Mouse (Mus musculus) neural tube, embryonic 14.5 days (tissue): ENCODE measurements around the gene Mrpl40. TPM values are rescaled to one million over a fixed set of nuclear protein-coding genes. Genes with fewer than 3 reads are reported as not detected.
"Not testable (repeated sequence)": the region's sequence is repeated elsewhere in the genome, so short reads cannot be mapped to it uniquely, and the experiment has no call there.

Source experiments
- ATAC-seq: fragments of 200-750 bp; cut with Nextera tagmentation; 2 replicates; pipeline ENCODE4 v1.8.0; 2017; ENCODE audit warnings: low read depth, mild to moderate bottlenecking, moderate TSS enrichment, moderate library complexity
- H3K27ac ChIP-seq: fragments of 300-500 bp; sonication (generic); 2 replicates; pipeline ENCODE4 v1.5.1; 2014; ENCODE audit warnings: low read depth, mild to moderate bottlenecking, control low read depth, low read length, moderate library complexity, mixed read lengths
- H3K27me3 ChIP-seq: fragments of 300-500 bp; sonication (generic); 2 replicates; pipeline ENCODE4 v1.6.1; 2014; ENCODE audit warnings: low read length; ENCODE audit not compliant: control insufficient read depth, insufficient read depth
- H3K36me3 ChIP-seq: fragments of 300-500 bp; sonication (generic); 2 replicates; pipeline ENCODE4 v1.6.1; 2014; ENCODE audit warnings: low read length, mixed read lengths; ENCODE audit not compliant: control insufficient read depth, insufficient read depth
- H3K4me1 ChIP-seq: fragments of 300-500 bp; sonication (generic); 2 replicates; pipeline ENCODE4 v1.6.1; 2014; ENCODE audit warnings: low read length; ENCODE audit not compliant: control insufficient read depth, insufficient read depth
- H3K4me2 ChIP-seq: fragments of 300-500 bp; sonication (generic); 2 replicates; pipeline ENCODE4 v1.6.1; 2014; ENCODE audit warnings: mild to moderate bottlenecking, low read depth, low read length, control low read depth
- H3K4me3 ChIP-seq: fragments of 300-500 bp; sonication (generic); 2 replicates; pipeline ENCODE4 v1.5.1; 2014; ENCODE audit warnings: low read depth, low read length, control low read depth, mixed read lengths
- H3K9ac ChIP-seq: fragments of 300-500 bp; sonication (generic); replicated peaks from 2 replicates; pipeline ENCODE4 v1.6.1; 2014; ENCODE audit warnings: low read depth, mild to moderate bottlenecking, control low read depth, low read length, mixed read lengths
- H3K9me3 ChIP-seq: fragments of 300-500 bp; sonication (generic); 2 replicates; pipeline ENCODE4 v1.6.1; 2016; ENCODE audit warnings: low read length; ENCODE audit not compliant: control insufficient read depth
- WGBS: fragments of 180-500 bp; shearing (Covaris S2); extraction: QIAGEN DNeasy Blood & Tissue Kit; methylation state at CpG from one replicate; pipeline ENCODE4 v1.1.7; 2014; 5-methylcytosine and 5-hydroxymethylcytosine counted together
- polyA plus RNA-seq: library from polyadenylated mRNA; unstranded; fragments of >200 nt; fragmentation: Nextera tagmentation; extraction: Ambion mirVana; gene quantifications from 2 replicates; pipeline ENCODE4 v1.2.1, GENCODE M21; 2014

Gene Mrpl40
- polyA plus RNA-seq, 1 experiment from 2014 or later = 79.2 TPM

GRCm38 (mm10) chr16:18878091-18878720 lies 1.5 kb upstream of the Mrpl40 start:
- no peak; the same call in 1 of the 2 replicates for ATAC-seq
- peak overlapping the region; percentile 94 for H3K27ac ChIP-seq
- H3K4me2 ChIP-seq = peak overlapping the region; percentile 76
- no peaks in the 10 kb centered on the region for H3K9me3 ChIP-seq
- H3K27me3 ChIP-seq = no peaks in the 10 kb centered on the region
- 26% methylated on average over 20 of the region's 20 CpGs for WGBS
- peaks cover 4% of the 10 kb centered on the region; the same call in 1 of the 2 replicates for H3K36me3 ChIP-seq
- peak overlapping the region; percentile 94 for H3K9ac ChIP-seq
- peak overlapping the region; percentile 92 for H3K4me3 ChIP-seq
- peaks cover 12% of the 10 kb centered on the region; the same call in 1 of the 2 replicates for H3K4me1 ChIP-seq

- H3K4me3 ChIP-seq = peak overlapping the region; percentile 92
- peak overlapping the region; percentile 76 for H3K4me2 ChIP-seq
- peaks cover 10% of the 10 kb centered on the region for H3K36me3 ChIP-seq
- peaks cover 12% of the 10 kb centered on the region; the same call in 1 of the 2 replicates for H3K4me1 ChIP-seq
- under 1% methylated on average over 43 of the region's 43 CpGs for WGBS
- peak overlapping the region; percentile 94 for H3K27ac ChIP-seq
- ATAC-seq = peak; percentile 36
- H3K9ac ChIP-seq = peak overlapping the region; percentile 94
- no peaks in the 10 kb centered on the region for H3K27me3 ChIP-seq
- H3K9me3 ChIP-seq = no peaks in the 10 kb centered on the region
Observed at GRCm38 (mm10) chr16:18877386-18878090, 876 bp upstream of the Mrpl40 start.

GRCm38 (mm10) chr16:18876091-18876441 lies 596 bp downstream of the Mrpl40 start:
- 2% methylated on average over 17 of the region's 17 CpGs for WGBS
- Histone ChIP-seq H3K27me3 (no peaks in the 10 kb centered on the region), H3K9me3 (no peaks in the 10 kb centered on the region), H3K4me3 (peak overlapping the region; percentile 92), H3K4me2 (peak overlapping the region; percentile 76), H3K9ac (peak overlapping the region; percentile 94), H3K27ac (peak overlapping the region; percentile 94), H3K4me1 (peaks cover 12% of the 10 kb centered on the region; the same call in 1 of the 2 replicates), H3K36me3 (peaks cover 23% of the 10 kb centered on the region)
- no peak for ATAC-seq

GRCm38 (mm10) chr16:18870495-18870894 lies 6.2 kb downstream of the Mrpl40 start:
- ATAC-seq, H3K27me3 ChIP-seq, H3K4me2 ChIP-seq, H3K4me1 ChIP-seq, H3K9ac ChIP-seq, H3K27ac ChIP-seq, H3K9me3 ChIP-seq, H3K4me3 ChIP-seq: not testable (repeated sequence)
- 96% methylated on average over 1 of the region's 1 CpGs for WGBS
- H3K36me3 ChIP-seq = peaks cover 24% of the 10 kb centered on the region

GRCm38 (mm10) chr16:18860186-18860585 lies 16.5 kb downstream of the Mrpl40 start:
- H3K4me3 ChIP-seq = no peak overlapping the region
- WGBS = 64% methylated on average over 1 of the region's 1 CpGs
- no peak for ATAC-seq
- H3K9ac ChIP-seq = no peak overlapping the region
- H3K27me3 ChIP-seq = no peaks in the 10 kb centered on the region
- no peaks in the 10 kb centered on the region for H3K4me1 ChIP-seq
- no peaks in the 10 kb centered on the region for H3K9me3 ChIP-seq
- H3K4me2 ChIP-seq = no peak overlapping the region
- H3K36me3 ChIP-seq = no peaks in the 10 kb centered on the region
- H3K27ac ChIP-seq = no peak overlapping the region

- no peak for ATAC-seq
- H3K4me1 ChIP-seq = no peaks in the 10 kb centered on the region
Observed at GRCm38 (mm10) chr16:18858551-18858950, 18.1 kb downstream of the Mrpl40 start.

GRCm38 (mm10) chr16:18849521-18850190 lies 27.0 kb downstream of the Mrpl40 start:
- WGBS = 94% methylated on average over 15 of the region's 17 CpGs
- ATAC-seq, H3K4me3 ChIP-seq, H3K4me1 ChIP-seq, H3K27ac ChIP-seq, H3K27me3 ChIP-seq, H3K4me2 ChIP-seq, H3K9me3 ChIP-seq, H3K9ac ChIP-seq, H3K36me3 ChIP-seq: not testable (repeated sequence)

More at GRCm38 (mm10) chr16:18858551-18858950, 18.1 kb downstream of the Mrpl40 start:
- Histone ChIP-seq H3K27ac (no peak overlapping the region), H3K9ac (no peak overlapping the region), H3K36me3 (no peaks in the 10 kb centered on the region), H3K9me3 (no peaks in the 10 kb centered on the region), H3K4me3 (no peak overlapping the region), H3K4me2 (no peak overlapping the region), H3K27me3 (no peaks in the 10 kb centered on the region)

- H3K9ac ChIP-seq = no peak overlapping the region
- H3K4me1 ChIP-seq = no peaks in the 10 kb centered on the region
- WGBS = 91% methylated on average over 15 of the region's 15 CpGs
- no peak overlapping the region for H3K27ac ChIP-seq
- no peak for ATAC-seq
- no peak overlapping the region for H3K4me2 ChIP-seq
- no peaks in the 10 kb centered on the region for H3K27me3 ChIP-seq
- no peaks in the 10 kb centered on the region for H3K36me3 ChIP-seq
- no peak overlapping the region for H3K4me3 ChIP-seq
- no peaks in the 10 kb centered on the region for H3K9me3 ChIP-seq
Observed at GRCm38 (mm10) chr16:18846301-18846820, 30.3 kb downstream of the Mrpl40 start.

- no peak overlapping the region for H3K27ac ChIP-seq
- 0 out of 2 replicates have a peak, but pooled peaks cover 5% of the 10 kb centered on the region for H3K4me1 ChIP-seq
- no peaks in the 10 kb centered on the region for H3K27me3 ChIP-seq
- no peak overlapping the region for H3K4me2 ChIP-seq
- ATAC-seq = no peak
- 94% methylated on average over 4 of the region's 4 CpGs for WGBS
- H3K36me3 ChIP-seq = peaks cover 14% of the 10 kb centered on the region
- H3K9ac ChIP-seq = no peak overlapping the region
- H3K9me3 ChIP-seq = no peaks in the 10 kb centered on the region
- no peak overlapping the region for H3K4me3 ChIP-seq
Observed at GRCm38 (mm10) chr16:18838346-18838745, 38.3 kb downstream of the Mrpl40 start.
